ENCODE assay signal across 8 mouse cellular contexts in genomic region chr19:45045651-45046050, GRCm38 (mm10). TPM values are rescaled to one million over a fixed set of nuclear protein-coding genes. Genes with fewer than 3 reads are reported as not detected.
DNase-seq lines count a peak whose midpoint lies in the region; ATAC-seq and TF ChIP-seq lines count a peak whose summit lies in the region.

Gene Pdzd7 (minus strand): TSS chr19:45045717.

- H3K4me1 ChIP-seq in testis, adult 2 months (ENCODE audit: control insufficient read depth, insufficient read depth, low read length): peaks cover 24% of the 10 kb centered on the region
- peaks cover 30% of the 10 kb centered on the region for H3K4me1 ChIP-seq in liver, embryonic 13.5 days (replicated peaks)

- no peak for TF ChIP-seq CTCF in gastrocnemius, adult 2 months (IDR thresholded peaks at IDR 0.05)
- no peak for TF ChIP-seq CTCF in testis, adult 2 months (IDR thresholded peaks at IDR 0.05; ENCODE audit: control insufficient read depth, insufficient read depth, insufficient replicate concordance, low read depth, low read length)

- ATAC-seq in liver, embryonic 13.5 days (ENCODE audit: low read depth): no peak

- DNase-seq in gastrocnemius, adult 2 months: no peak
- DNase-seq in gastrocnemius, postnatal 14 days: no peak
- DNase-seq in testis, postnatal 10 days (ENCODE audit: low spot score): no peak
- no peak for DNase-seq in liver, embryonic 13.5 days
- DNase-seq in MN1 (ENCODE audit: low spot score): no peak
- no peak for DNase-seq in left cerebral cortex, adult 11 months (ENCODE audit: low spot score)
- no peak for DNase-seq in right cerebral cortex, postnatal 25 days

- no peaks in the 10 kb centered on the region for H3K27me3 ChIP-seq in testis, adult 2 months (ENCODE audit: control insufficient read depth, insufficient read depth, low read length)
- H3K27me3 ChIP-seq in liver, embryonic 13.5 days: peaks cover 68% of the 10 kb centered on the region

- no peak for TF ChIP-seq POLR2A in testis, adult 2 months (IDR thresholded peaks at IDR 0.05; ENCODE audit: control insufficient read depth, low read depth, low read length)

- peak within 1 kb of the TSS; percentile 76 for H3K4me2 ChIP-seq in liver, embryonic 13.5 days

- peak within 1 kb of the TSS; percentile 76 for H3K4me3 ChIP-seq in gastrocnemius, adult 2 months
- peak within 1 kb of the TSS; percentile 79 for H3K4me3 ChIP-seq in testis, adult 2 months (ENCODE audit: control insufficient read depth, low read depth, low read length)
- peak within 1 kb of the TSS; percentile 60 for H3K4me3 ChIP-seq in liver, embryonic 13.5 days (replicated peaks)

- no peaks in the 10 kb centered on the region for H3K9me3 ChIP-seq in liver, embryonic 13.5 days (replicated peaks)

- peak within 1 kb of the TSS; percentile 99 for H3K27ac ChIP-seq in gastrocnemius, adult 2 months
- H3K27ac ChIP-seq in testis, adult 2 months (ENCODE audit: control insufficient read depth, insufficient read depth, low read depth, low read length): no peak within 1 kb of the TSS
- H3K27ac ChIP-seq in liver, embryonic 13.5 days: no peak within 1 kb of the TSS

- intact Hi-C loops in gastrocnemius, adult 2 months (cut with DNase I): no loop called here
- intact Hi-C loops in gastrocnemius, postnatal 14 days (cut with DNase I; ENCODE audit: low total_unique reads): no loop called here

- peak within 1 kb of the TSS; percentile 68 for H3K9ac ChIP-seq in liver, embryonic 13.5 days

- no peaks in the 10 kb centered on the region for H3K36me3 ChIP-seq in testis, adult 2 months (ENCODE audit: control insufficient read depth, insufficient read depth, low read length)
- H3K36me3 ChIP-seq in liver, embryonic 13.5 days: no peaks in the 10 kb centered on the region

- WGBS in liver, embryonic 13.5 days (ENCODE audit: insufficient replicate concordance): 52% methylated on average over 5 of the region's 5 CpGs

RNA-seq across cellular contexts. Expression of gene Pdzd7, which starts in this region (rescaled TPM):
- 1 to 10 TPM; 5.9 to 6.8 TPM for total RNA-seq in gastrocnemius, adult 2 months (2021)
- 10 to 100 TPM in 1 of 2 experiments, 1 to 10 TPM in 1; 9.8 to 10.9 TPM for total RNA-seq in gastrocnemius, postnatal 14 days (2021)
- 1.0 and 1.1 TPM in 2 replicates for polyA plus RNA-seq in testis, adult 2 months (2012; rRNA removed)
- not detected in 2 replicates for polyA plus RNA-seq in liver, embryonic 13.5 days (2015; fragmentation: Nextera tagmentation; extraction: Ambion mirVana)
